Mouse (Mus musculus) brain, adult 2 months (tissue): ENCODE results near the gene Pltp.

Experiments
- DNase-seq: peaks from one replicate; pipeline ENCODE4 v3.0.0; 2011; ENCODE audit warnings: low read depth, low spot score

Pltp gene

DNA sequence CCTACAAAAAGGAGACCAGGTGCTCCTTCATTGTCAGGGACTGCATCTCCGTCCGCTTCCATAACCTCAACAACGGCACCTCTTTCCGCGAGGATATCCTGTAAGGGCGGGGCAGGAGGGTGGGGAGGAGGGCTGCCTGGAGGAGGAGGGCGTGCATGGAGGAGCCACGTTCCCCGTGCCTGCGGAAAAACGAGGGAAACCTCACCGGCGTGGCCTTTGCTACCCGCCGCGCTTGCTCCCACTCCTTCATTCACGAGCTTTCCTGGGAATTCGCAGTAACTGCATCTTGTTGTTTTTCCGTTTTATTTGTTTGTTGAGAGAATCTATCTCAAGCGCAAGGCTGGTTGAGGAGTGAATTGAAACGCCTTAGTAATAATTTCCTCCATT is 52.2 kb downstream of the Pltp start:
- peak; percentile 67 for DNase-seq

DNA sequence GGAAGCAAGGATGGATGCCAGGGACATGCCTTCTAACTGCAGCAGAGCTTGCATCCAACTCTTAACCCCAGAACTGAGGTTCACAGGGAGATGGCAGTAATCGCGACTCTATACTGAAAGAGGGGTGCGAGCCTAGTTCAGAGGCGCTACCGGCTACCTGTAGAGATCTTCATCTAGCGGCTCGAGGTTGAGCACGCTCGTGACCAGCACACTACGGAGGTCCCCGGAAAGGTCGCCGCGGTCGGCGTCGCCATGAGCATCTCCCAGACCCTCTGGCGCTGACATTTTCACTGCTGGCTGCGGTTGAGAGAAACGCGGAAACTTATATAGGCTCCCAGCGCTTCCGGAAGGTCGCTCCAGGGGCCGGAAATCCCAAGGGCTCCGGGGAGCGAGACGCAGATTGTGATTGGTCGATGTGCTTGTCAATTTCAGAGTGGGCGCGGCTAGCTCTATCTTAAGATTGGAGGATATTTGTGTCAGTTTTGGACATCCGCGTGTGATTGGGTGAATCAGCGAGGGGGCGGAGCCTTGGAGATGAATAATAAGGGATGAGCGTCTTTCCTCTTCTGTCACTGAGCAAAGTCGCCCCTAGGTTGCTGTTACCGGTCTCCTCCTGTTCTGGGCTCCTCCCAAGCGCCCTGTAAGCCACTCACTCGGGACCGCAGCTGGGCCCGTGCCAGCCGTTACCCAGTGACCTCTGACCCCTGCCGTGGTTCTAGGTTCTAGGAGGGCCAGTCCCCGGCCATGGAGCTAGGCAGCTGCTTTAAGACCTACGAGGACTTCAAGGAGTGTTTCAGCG is 52.8 kb downstream of the Pltp start, which contains the start of the genes Acot8 and Zswim3:
Gene Acot8, minus strand, starts transcription at position 350 of the 799 bp plus-strand sequence.
Gene Zswim3, plus strand, starts transcription at position 566 of the 799 bp plus-strand sequence.
- peak; percentile 99 for DNase-seq

DNA sequence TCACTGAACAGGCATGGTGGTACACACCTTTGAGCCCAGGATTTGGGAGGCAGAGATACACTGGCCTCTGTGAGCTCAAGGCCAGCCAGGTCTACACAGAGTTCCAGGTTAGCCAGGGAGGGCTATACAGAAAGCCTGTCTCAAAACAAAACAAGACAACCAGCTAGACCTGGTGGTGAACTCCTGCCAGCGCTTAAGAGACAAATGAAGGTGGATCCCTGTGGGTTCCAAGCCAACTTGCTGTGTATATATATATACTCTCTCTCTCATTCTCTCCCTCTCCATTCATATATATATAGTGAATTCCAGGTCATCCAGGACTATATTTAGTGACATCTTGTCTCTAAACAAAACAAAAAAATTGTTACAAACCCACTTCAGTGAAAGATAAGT is 53.6 kb downstream of the Pltp start:
- no peak for DNase-seq

DNA sequence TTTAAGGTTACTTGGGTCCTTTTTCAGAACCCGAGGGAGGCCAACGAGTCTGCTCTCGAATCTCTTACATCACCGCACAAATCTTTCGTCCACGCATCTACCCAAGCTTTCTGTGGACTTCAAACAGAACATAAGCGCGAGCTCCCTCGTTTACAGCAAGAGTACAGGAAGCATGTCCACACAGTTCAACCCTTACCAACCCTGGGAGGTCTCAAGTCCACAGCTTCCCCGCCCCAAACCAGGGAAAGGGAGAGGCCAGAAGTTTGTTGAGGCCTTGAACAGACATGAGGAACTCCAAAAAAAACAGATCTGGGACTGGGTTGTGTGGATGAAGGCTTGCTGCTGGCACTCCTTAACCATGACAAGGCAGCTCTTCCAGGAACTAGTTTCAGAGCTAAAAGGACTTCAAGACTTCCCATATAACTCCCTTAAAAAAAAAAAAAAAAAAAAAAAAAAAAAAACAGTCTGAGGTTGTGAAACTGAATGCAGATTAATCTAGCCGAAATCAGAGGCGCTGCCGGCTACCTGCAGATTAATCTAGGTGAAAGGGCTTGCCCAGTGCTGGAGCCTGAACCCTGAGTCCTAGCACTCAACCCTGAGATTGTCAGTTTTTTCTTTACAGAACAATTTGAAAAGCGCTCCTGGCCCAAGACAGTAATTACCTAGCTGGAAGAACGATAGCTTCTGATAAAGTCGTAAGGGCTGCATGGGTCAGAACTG is 54.1 kb downstream of the Pltp start:
- no peak for DNase-seq

DNA sequence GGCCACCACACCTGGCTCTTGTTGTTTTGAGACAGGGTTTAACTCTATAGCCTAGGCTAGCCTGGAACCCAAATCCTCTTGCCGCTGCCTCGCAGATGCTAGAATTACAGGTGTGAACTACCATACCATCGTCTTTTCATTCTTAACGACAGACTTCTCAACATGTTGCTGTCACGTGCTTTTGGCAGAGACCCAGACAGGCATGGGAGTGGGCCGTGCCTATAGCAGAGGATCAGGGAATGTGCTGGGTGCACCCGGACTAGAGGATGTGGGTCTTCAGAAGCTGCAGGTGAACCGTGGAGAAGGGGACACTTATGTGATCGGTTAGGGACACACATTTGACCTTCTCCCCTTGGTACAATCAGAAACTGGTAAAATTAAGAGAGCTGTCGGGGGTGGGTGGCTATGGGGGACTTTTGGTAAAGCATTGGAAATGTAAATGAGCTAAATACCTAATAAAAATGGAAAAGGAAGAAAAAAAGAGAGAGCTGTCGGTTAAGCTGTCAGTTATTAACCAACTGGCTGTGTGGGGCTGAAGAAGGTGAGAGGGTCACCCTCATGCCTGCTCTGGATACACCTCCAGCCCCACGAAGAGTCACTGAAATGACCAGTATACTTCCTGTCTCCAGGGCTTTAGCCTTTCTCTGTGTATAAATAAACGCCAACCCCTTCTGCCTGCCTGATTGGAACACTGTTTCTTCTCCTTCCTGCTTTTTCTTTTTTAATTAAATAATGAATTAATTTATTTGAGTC is 57.1 kb downstream of the Pltp start:
- DNase-seq = no peak

DNA sequence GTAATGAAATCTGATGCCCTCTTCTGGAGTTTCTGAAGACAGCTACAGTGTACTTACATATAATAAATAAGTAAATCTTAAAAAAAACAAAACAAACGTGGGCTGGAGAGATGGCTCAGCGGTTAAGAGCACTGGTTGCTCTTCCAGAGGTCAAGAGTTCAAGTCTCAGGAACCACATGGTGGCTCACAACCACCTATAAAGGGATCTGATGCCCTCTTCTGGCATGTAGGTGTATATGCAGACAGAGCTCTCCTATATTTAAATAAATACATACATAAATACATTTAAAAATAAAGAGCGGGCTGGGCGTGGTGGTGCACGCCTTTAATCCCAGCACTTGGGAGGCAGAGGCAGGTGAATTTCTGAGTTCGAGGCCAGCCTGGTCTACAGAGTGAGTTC is 59.0 kb downstream of the Pltp start:
- peak; percentile 45 for DNase-seq

DNA sequence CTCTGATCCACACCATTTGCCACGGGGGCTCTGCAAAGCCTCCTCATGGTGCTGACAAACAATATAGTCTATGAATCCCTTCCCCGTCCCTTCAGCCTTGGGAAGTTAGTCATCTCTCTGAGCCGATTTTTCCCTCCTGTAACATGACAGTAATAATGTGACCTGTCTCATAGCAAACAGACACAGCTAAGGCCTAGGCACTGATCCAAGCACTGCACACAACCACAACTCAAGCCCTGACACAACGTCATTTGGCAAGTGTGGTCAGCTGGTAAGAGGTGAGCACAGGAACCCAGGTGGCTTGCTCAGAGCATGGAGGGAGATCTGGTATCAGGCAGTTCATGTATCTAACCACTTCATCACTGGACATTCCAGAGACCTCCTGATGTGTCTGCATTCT is 61.6 kb downstream of the Pltp start:
- DNase-seq = no peak

DNA sequence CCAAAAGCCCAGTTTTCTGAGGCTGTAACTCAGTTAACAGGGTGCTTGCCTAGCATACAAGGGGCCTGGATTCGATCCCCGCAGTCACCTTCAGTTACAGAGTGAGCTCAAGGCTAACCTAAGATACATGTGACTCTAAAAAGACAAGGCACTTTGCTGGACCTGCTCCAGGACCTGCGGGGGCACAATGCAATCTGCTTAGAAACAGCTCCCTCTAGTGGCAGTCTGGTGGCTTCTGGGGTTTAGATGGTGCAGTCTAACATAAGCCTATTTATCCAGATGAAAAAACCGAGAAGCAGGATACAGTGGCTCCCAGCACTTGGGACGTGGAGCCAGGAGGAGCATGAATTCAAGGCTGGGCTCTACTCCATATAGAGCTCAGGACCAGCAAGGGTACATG is 63.2 kb downstream of the Pltp start:
- peak; percentile 96 for DNase-seq

DNA sequence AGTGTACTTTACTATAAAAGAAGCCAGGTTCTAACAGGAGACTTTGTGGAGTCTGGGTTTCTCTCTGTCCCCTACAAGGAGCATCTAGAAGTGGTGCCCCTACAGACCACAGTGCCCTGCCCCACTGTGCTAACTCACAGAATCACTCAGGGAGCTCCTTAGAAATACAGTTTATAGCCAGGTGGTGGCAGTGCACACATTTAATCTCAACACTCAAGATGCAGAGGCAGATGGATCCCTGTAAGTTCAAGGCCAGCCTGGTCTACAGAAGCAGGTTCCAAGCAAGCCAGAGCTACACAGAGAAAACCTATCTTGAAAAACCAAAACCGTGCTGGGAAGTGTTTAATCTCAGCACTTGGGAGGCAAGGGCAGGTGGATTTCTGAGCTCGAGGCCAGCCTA is 63.7 kb downstream of the Pltp start:
- peak; percentile 47 for DNase-seq

DNA sequence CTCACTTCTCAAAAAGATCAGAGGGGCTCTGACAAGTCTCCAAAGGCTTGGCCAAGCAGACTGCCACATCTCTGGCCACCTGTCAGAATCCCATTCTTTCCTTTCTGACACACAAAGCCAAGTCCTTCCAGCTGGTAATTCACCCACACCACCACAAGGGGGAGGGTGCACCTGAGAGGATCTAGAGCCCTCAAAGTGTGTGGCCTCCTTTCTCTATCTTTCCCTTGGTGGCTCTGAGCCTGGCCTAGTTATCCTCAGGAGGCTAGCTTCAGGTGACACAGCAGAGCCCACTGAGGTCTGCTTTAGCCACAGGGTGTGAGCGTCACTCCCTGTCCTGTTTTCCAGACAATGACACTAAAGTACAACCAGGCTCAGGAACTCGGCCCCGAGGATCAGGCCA is 64.3 kb downstream of the Pltp start:
- peak; percentile 88 for DNase-seq

DNA sequence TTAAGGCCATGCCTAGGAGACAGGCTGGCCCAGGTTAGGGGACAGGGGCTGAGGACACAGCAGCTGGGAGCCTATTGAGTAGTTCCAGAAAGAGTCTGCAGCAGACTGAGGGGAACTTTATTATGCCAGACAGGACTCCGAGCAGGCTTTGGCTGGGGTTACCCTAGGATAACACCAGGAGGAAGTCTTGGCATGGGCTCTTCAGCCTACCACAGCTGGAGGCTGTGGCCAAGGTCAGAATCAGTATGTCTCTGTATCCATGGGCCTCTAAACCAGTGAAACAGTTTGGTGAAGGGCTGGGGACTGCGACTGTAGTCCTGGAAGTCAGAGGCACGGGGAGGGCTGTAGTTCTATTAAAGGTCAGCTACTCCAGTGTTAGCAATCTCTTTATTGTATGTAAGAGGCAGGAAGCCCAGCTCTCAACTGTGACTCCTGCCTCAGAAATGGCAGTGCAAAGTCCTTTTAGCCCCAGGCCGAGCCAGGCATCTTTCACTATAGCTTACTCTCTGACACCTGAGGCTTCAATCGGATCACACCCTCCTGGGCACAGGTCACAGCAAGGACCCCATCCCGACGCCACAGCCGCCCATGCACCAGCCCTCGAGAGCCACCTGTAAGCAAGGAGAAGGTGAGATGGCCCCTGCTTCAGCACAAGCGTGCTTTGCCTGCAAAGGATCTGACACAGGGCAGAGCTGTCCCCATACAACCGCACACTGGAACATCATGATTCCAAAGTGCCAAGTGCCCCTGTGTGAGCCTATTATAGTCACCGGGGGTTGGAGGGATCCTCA is 64.9 kb downstream of the Pltp start:
- no peak for DNase-seq

DNA sequence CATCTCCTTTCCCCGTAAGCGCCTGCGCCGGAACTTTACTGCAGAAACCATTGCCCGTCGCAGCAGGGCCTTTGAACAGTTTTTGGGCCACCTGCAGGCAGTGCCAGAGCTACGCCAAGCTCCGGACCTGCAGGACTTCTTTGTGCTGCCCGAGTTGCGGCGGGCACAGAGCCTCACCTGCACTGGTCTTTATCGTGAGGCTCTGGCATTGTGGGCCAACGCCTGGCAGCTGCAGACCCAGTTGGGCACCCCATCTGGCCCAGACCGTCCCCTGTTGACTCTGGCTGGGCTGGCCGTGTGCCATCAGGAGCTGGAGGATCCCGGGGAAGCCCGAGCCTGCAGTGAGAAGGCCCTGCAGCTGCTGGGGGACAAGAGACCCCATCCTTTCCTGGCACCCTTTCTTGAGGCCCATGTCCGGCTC is 65.7 kb downstream of the Pltp start:
- DNase-seq = peak; percentile 51

DNA sequence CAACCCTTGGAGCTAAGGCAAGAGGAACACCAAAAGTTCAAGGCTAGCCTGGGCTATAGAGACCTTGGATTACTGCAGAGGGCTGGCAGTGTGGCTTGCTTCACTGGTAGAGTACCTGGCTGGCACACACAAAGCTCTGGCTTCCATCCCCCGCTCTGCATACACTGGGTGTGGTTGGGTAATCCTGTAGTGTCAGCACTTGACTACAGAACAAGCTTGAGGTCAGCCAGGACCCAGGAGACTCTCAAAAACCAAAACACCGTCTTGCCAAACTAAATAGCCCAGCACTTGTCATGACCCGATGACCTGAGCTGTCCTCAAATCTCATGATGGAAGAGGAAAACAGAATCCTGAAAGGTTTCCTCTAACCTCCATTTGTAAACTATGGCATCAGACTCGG is 67.1 kb downstream of the Pltp start:
- DNase-seq = no peak
